Mouse (Mus musculus): Measurements from ENCODE around the gene Rps6kb2. TPM values are rescaled to one million over a fixed set of nuclear protein-coding genes. Genes with fewer than 3 reads are reported as not detected.
A peak's percentile ranks its signal among the peaks of the same experiment; 100 is the strongest.

Rps6kb2 gene
- polyA plus RNA-seq, 1 experiment from 2014 or later: 35.1 TPM

DNA sequence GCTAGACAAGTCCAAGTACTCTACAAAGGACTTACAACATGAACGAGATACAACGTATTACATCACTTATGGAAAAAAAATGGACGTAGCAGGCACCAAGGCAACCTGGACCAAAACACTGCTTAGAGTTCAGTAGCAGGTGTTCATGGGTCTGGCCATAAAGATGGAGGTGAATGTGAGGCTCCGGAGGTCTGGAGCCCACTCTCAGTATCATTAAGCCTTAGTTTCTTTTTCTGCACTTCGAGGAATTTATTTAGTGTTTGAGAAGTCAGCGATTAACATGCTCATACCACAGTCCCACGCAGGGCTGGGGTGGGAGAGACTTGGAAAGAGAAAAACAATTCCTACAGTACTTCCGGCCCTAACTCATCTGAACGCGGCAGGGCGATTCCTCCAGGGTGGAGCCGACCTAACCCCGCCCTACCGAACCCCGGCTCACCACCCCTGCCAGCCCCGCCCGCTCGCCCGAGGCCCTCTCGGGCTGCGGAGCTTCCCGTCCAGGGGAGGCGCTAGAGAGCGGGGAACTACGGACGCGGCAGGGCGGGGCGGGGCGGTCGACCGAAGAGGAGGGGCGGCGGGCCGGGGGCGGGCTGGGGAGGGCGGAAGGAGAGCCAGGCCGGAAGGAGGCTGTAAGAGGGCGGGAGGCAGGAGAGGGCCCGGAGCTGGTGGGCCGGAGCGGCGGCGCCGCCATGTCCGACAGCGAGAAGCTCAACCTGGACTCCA is 28.5 kb upstream of the Rps6kb2 start, which contains the start of gene Ppp1ca:
Gene Ppp1ca (plus strand): TSS at position 538 of the 723 bp plus-strand sequence.
- peak; percentile 85 for TF ChIP-seq CTCF (IDR thresholded peaks at IDR 0.05; ENCODE audit: low read depth)
- H3K36me3 ChIP-seq (ENCODE audit: control insufficient read depth, insufficient read depth): peaks cover 28% of the 10 kb centered on the region
- WGBS: under 1% methylated on average over 46 of the region's 47 CpGs
- H3K4me1 ChIP-seq (replicated peaks; ENCODE audit: control insufficient read depth, insufficient read depth, low read length): peaks cover 9% of the 10 kb centered on the region
- peak within 1 kb of the TSS; percentile 75 for H3K4me2 ChIP-seq (replicated peaks; ENCODE audit: low read depth)
- H3K9ac ChIP-seq (ENCODE audit: low read depth, low read length): peak within 1 kb of the TSS; percentile 92
- H3K27me3 ChIP-seq (replicated peaks; ENCODE audit: control insufficient read depth, insufficient read depth, low read length): no peaks in the 10 kb centered on the region
- peak within 1 kb of the TSS; percentile 93 for H3K4me3 ChIP-seq (ENCODE audit: low read depth, low read length)
- peak within 1 kb of the TSS; percentile 94 for H3K27ac ChIP-seq (ENCODE audit: low read depth, low read length)
- ATAC-seq: peak; percentile 93
- H3K9me3 ChIP-seq (ENCODE audit: control insufficient read depth): no peaks in the 10 kb centered on the region

- TF ChIP-seq CTCF (IDR thresholded peaks at IDR 0.05; ENCODE audit: low read depth): no peak
- Histone ChIP-seq H3K4me1 (replicated peaks; ENCODE audit: control insufficient read depth, insufficient read depth, low read length) (peaks cover 9% of the 10 kb centered on the region), H3K9me3 (ENCODE audit: control insufficient read depth) (no peaks in the 10 kb centered on the region), H3K4me2 (replicated peaks; ENCODE audit: low read depth) (peak within 1 kb of the TSS; percentile 75), H3K4me3 (ENCODE audit: low read depth, low read length) (peak within 1 kb of the TSS; percentile 93), H3K36me3 (ENCODE audit: control insufficient read depth, insufficient read depth) (peaks cover 22% of the 10 kb centered on the region), H3K27me3 (replicated peaks; ENCODE audit: control insufficient read depth, insufficient read depth, low read length) (no peaks in the 10 kb centered on the region), H3K9ac (ENCODE audit: low read depth, low read length) (peak within 1 kb of the TSS; percentile 92), H3K27ac (ENCODE audit: low read depth, low read length) (peak within 1 kb of the TSS; percentile 94)
- 41% methylated on average over 4 of the region's 4 CpGs for WGBS
- no peak for ATAC-seq
These were observed 27.7 kb upstream of the Rps6kb2 start, which contains the start of gene Tbc1d10c for GRCm38 (mm10) chr19:4190831-4191334. Gene Tbc1d10c (minus strand): TSS chr19:4191284.

DNA sequence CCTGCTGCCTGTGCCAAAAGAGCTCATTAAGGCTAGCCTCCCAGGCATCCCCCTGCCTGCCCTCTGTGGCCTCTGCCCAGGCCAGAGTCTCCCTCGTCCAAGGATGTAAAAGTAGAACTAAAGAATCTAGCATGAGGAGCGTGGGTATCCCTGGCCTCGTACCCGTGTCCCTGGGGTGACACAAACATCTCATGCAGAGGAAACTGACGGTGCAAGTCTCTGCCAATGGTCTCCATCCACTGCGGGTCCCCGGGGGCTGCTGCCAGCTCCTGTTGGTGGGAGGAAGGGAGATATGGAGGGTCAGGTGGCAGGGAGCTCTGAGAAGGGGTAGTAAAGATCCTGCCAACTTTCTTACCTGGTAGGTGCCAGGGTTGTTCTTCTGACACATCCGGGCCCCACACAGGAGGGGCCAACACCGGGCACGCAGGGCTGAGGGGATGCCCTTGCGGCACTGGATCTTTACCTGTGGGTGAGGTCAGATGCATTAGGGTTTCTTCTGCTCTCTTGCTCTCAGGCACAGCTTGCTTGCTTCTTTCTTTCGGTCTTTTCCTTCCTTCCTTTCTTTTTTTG is 26.0 kb upstream of the Rps6kb2 start:
- no peak overlapping the region for H3K27ac ChIP-seq (ENCODE audit: low read depth, low read length)
- no peak for ATAC-seq
- no peak overlapping the region for H3K4me3 ChIP-seq (ENCODE audit: low read depth, low read length)
- H3K9me3 ChIP-seq (ENCODE audit: control insufficient read depth): no peaks in the 10 kb centered on the region
- no peak overlapping the region for H3K4me2 ChIP-seq (replicated peaks; ENCODE audit: low read depth)
- H3K9ac ChIP-seq (ENCODE audit: low read depth, low read length): no peak overlapping the region
- H3K36me3 ChIP-seq (ENCODE audit: control insufficient read depth, insufficient read depth): peaks cover 4% of the 10 kb centered on the region; the same call in 1 of the 2 replicates
- no peaks in the 10 kb centered on the region for H3K27me3 ChIP-seq (replicated peaks; ENCODE audit: control insufficient read depth, insufficient read depth, low read length)
- TF ChIP-seq CTCF (IDR thresholded peaks at IDR 0.05; ENCODE audit: low read depth): no peak
- peaks cover 9% of the 10 kb centered on the region for H3K4me1 ChIP-seq (replicated peaks; ENCODE audit: control insufficient read depth, insufficient read depth, low read length)
- WGBS: 87% methylated on average over 12 of the region's 12 CpGs

- no peaks in the 10 kb centered on the region for H3K36me3 ChIP-seq (ENCODE audit: control insufficient read depth, insufficient read depth)
- H3K4me3 ChIP-seq (ENCODE audit: low read depth, low read length): no peak overlapping the region
- H3K9ac ChIP-seq (ENCODE audit: low read depth, low read length): no peak overlapping the region
- 86% methylated on average over 3 of the region's 3 CpGs for WGBS
- H3K9me3 ChIP-seq (ENCODE audit: control insufficient read depth): no peaks in the 10 kb centered on the region
- H3K4me1 ChIP-seq (replicated peaks; ENCODE audit: control insufficient read depth, insufficient read depth, low read length): peaks cover 3% of the 10 kb centered on the region; the same call in 1 of the 2 replicates
- no peaks in the 10 kb centered on the region for H3K27me3 ChIP-seq (replicated peaks; ENCODE audit: control insufficient read depth, insufficient read depth, low read length)
- no peak overlapping the region for H3K4me2 ChIP-seq (replicated peaks; ENCODE audit: low read depth)
- no peak overlapping the region for H3K27ac ChIP-seq (ENCODE audit: low read depth, low read length)
- no peak for ATAC-seq
- no peak for TF ChIP-seq CTCF (IDR thresholded peaks at IDR 0.05; ENCODE audit: low read depth)
These were observed 24.1 kb upstream of the Rps6kb2 start for GRCm38 (mm10) chr19:4187303-4187702.

- H3K9me3 ChIP-seq (ENCODE audit: control insufficient read depth): no peaks in the 10 kb centered on the region
- no peak overlapping the region for H3K4me2 ChIP-seq (replicated peaks; ENCODE audit: low read depth)
- H3K9ac ChIP-seq (ENCODE audit: low read depth, low read length): no peak overlapping the region
- H3K27me3 ChIP-seq (replicated peaks; ENCODE audit: control insufficient read depth, insufficient read depth, low read length): no peaks in the 10 kb centered on the region
- H3K27ac ChIP-seq (ENCODE audit: low read depth, low read length): peak overlapping the region; percentile 8; the same call in 1 of the 2 replicates
- no peak for ATAC-seq
- H3K4me3 ChIP-seq (ENCODE audit: low read depth, low read length): no peak overlapping the region
- no peaks in the 10 kb centered on the region for H3K36me3 ChIP-seq (ENCODE audit: control insufficient read depth, insufficient read depth)
- H3K4me1 ChIP-seq (replicated peaks; ENCODE audit: control insufficient read depth, insufficient read depth, low read length): no peaks in the 10 kb centered on the region
- 54% methylated on average over 15 of the region's 15 CpGs for WGBS
- no peak for TF ChIP-seq CTCF (IDR thresholded peaks at IDR 0.05; ENCODE audit: low read depth)
These were observed 22.1 kb upstream of the Rps6kb2 start for GRCm38 (mm10) chr19:4184976-4185975.

All from intestine, postnatal 0 days (tissue).